Mouse (Mus musculus): ENCODE data around the gene Mavs.
A peak's percentile ranks its signal among the peaks of the same experiment; 100 is the strongest.

The Mavs gene

DNA sequence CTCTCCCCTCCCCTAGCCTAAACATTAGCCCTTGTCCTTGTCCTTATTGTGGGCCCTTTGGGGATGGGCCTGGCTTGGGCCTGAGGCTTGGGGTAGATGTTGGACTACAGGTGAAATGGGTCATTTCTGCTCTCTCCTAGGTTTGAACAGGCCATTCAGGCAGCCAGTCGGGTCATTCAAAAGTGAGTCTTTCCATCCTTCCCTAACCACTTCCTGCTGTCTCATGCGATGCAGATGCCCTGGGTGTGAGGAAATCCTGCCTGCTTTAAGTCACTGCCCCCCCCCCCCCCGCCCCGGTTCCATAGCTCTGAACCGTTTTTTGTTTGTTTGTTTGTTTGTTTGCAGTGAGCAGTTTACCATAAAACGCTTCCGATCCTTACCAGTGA lies 42.9 kb upstream of the Mavs start:
- peaks cover 52% of the 10 kb centered on the region for H3K4me1 ChIP-seq (replicated peaks; ENCODE audit: low read depth, low read length)
- no peak for TF ChIP-seq POU5F1 (IDR thresholded peaks at IDR 0.05; ENCODE audit: borderline replicate concordance, low read length)
- TF ChIP-seq CTCF (conservative IDR thresholded peaks at IDR 0.05; ENCODE audit: low read length): no peak
- TF ChIP-seq NANOG (IDR thresholded peaks at IDR 0.05; ENCODE audit: borderline replicate concordance, low read length): no peak
- H3K27me3 ChIP-seq (ENCODE audit: insufficient read depth, low read length): peaks cover 11% of the 10 kb centered on the region
- H3K9me3 ChIP-seq (ENCODE audit: low read length): no peaks in the 10 kb centered on the region
- peaks cover 58% of the 10 kb centered on the region for H3K36me3 ChIP-seq (ENCODE audit: insufficient read depth, low read length)
- H3K4me3 ChIP-seq (replicated peaks; ENCODE audit: low read length): 0 out of 2 replicates have a peak overlapping the region, but pooled peaks have one; percentile 43

GRCm38 (mm10) chr2:131196606-131197316 lies 37.1 kb upstream of the Mavs start:
- peaks cover 59% of the 10 kb centered on the region for H3K36me3 ChIP-seq (ENCODE audit: insufficient read depth, low read length)
- no peaks in the 10 kb centered on the region for H3K27me3 ChIP-seq (ENCODE audit: insufficient read depth, low read length)
- H3K4me1 ChIP-seq (replicated peaks; ENCODE audit: low read depth, low read length): peaks cover 41% of the 10 kb centered on the region
- H3K4me3 ChIP-seq (replicated peaks; ENCODE audit: low read length): no peak overlapping the region
- H3K9me3 ChIP-seq (ENCODE audit: low read length): peaks cover 7% of the 10 kb centered on the region; the same call in 1 of the 2 replicates
- TF ChIP-seq POU5F1 (IDR thresholded peaks at IDR 0.05; ENCODE audit: borderline replicate concordance, low read length): no peak
- no peak for TF ChIP-seq CTCF (conservative IDR thresholded peaks at IDR 0.05; ENCODE audit: low read length)
- TF ChIP-seq NANOG (IDR thresholded peaks at IDR 0.05; ENCODE audit: borderline replicate concordance, low read length): no peak

DNA sequence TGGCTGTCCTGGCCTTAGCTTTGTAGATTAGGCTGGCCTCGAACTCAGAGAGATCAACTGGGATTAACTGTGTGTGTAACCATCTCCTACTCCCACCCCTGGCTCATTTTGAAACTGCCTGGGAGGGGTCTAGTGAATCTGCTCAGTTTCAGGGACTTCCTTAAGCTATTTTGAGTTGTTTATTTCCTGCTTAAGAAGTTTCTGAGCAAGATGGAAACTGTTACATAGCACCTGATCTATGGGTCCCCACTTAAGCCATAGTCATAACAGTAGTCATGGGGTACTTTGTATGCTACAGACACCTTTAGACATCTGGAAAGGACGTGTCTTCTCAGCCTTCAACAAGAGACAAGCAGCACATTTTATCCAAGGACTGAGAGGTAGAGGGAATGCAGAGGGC lies 33.2 kb upstream of the Mavs start:
- peaks cover 6% of the 10 kb centered on the region; the same call in 1 of the 2 replicates for H3K27me3 ChIP-seq (ENCODE audit: insufficient read depth, low read length)
- no peak for TF ChIP-seq POU5F1 (IDR thresholded peaks at IDR 0.05; ENCODE audit: borderline replicate concordance, low read length)
- TF ChIP-seq NANOG (IDR thresholded peaks at IDR 0.05; ENCODE audit: borderline replicate concordance, low read length): no peak

GRCm38 (mm10) chr2:131201262-131201661 lies 32.6 kb upstream of the Mavs start:
- Histone ChIP-seq H3K4me1 (replicated peaks; ENCODE audit: low read depth, low read length) (peaks cover 51% of the 10 kb centered on the region), H3K27me3 (ENCODE audit: insufficient read depth, low read length) (peaks cover 11% of the 10 kb centered on the region; the same call in 1 of the 2 replicates)
- TF ChIP-seq CTCF (conservative IDR thresholded peaks at IDR 0.05; ENCODE audit: low read length): no peak
- TF ChIP-seq NANOG (IDR thresholded peaks at IDR 0.05; ENCODE audit: borderline replicate concordance, low read length): no peak
- no peak for TF ChIP-seq POU5F1 (IDR thresholded peaks at IDR 0.05; ENCODE audit: borderline replicate concordance, low read length)

More for the DNA sequence above, 33.2 kb upstream of the Mavs start:
- peaks cover 7% of the 10 kb centered on the region; the same call in 1 of the 2 replicates for H3K9me3 ChIP-seq (ENCODE audit: low read length)
- H3K4me1 ChIP-seq (replicated peaks; ENCODE audit: low read depth, low read length): peaks cover 51% of the 10 kb centered on the region
- H3K4me3 ChIP-seq (replicated peaks; ENCODE audit: low read length): no peak overlapping the region
- H3K36me3 ChIP-seq (ENCODE audit: insufficient read depth, low read length): peaks cover 30% of the 10 kb centered on the region

DNA sequence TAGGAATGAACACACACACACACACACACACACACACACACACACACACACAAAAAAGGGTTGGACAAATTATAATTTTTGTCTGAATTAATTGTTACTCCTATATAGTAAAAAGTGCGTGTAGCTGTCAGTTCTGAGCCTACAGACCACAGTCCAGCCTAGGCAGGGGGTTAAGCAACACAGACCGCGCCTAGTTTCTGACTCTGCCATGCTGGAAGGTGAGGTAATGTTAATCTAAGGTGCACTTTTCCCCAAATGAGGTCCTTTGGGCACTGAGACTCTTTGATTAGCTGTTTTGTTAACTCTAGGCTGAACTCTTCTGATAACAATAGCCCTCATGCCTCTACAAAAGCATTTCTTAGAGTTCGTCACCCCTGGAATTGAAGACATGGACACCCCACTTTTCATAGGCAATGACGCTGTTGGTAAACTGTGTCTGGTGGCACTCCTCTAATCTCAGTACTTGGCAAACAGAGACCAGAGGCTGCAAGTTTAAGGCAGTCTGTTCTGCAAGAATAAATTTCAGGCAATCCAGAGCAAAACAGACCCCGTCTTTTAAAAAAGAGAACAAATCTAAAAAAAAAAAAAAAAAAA lies 29.9 kb upstream of the Mavs start:
- Histone ChIP-seq H3K27me3 (ENCODE audit: insufficient read depth, low read length) (peaks cover 14% of the 10 kb centered on the region; the same call in 1 of the 2 replicates), H3K4me3 (replicated peaks; ENCODE audit: low read length) (no peak overlapping the region), H3K36me3 (ENCODE audit: insufficient read depth, low read length) (peaks cover 13% of the 10 kb centered on the region; the same call in 1 of the 2 replicates), H3K4me1 (replicated peaks; ENCODE audit: low read depth, low read length) (peaks cover 30% of the 10 kb centered on the region), H3K9me3 (ENCODE audit: low read length) (peaks cover 7% of the 10 kb centered on the region; the same call in 1 of the 2 replicates)
- TF ChIP-seq NANOG (IDR thresholded peaks at IDR 0.05; ENCODE audit: borderline replicate concordance, low read length) (no peak), POU5F1 (IDR thresholded peaks at IDR 0.05; ENCODE audit: borderline replicate concordance, low read length) (no peak), CTCF (conservative IDR thresholded peaks at IDR 0.05; ENCODE audit: low read length) (no peak)

More at GRCm38 (mm10) chr2:131201262-131201661, 32.6 kb upstream of the Mavs start:
- peaks cover 7% of the 10 kb centered on the region; the same call in 1 of the 2 replicates for H3K9me3 ChIP-seq (ENCODE audit: low read length)
- peaks cover 30% of the 10 kb centered on the region for H3K36me3 ChIP-seq (ENCODE audit: insufficient read depth, low read length)
- no peak overlapping the region for H3K4me3 ChIP-seq (replicated peaks; ENCODE audit: low read length)

GRCm38 (mm10) chr2:131204410-131204981 lies 29.4 kb upstream of the Mavs start:
- Histone ChIP-seq H3K9me3 (ENCODE audit: low read length) (peaks cover 7% of the 10 kb centered on the region; the same call in 1 of the 2 replicates), H3K4me1 (replicated peaks; ENCODE audit: low read depth, low read length) (peaks cover 30% of the 10 kb centered on the region), H3K27me3 (ENCODE audit: insufficient read depth, low read length) (peaks cover 14% of the 10 kb centered on the region; the same call in 1 of the 2 replicates), H3K36me3 (ENCODE audit: insufficient read depth, low read length) (peaks cover 13% of the 10 kb centered on the region; the same call in 1 of the 2 replicates), H3K4me3 (replicated peaks; ENCODE audit: low read length) (0 out of 2 replicates have a peak overlapping the region, but pooled peaks have one; percentile 23)
- no peak for TF ChIP-seq POU5F1 (IDR thresholded peaks at IDR 0.05; ENCODE audit: borderline replicate concordance, low read length)
- no peak for TF ChIP-seq CTCF (conservative IDR thresholded peaks at IDR 0.05; ENCODE audit: low read length)
- TF ChIP-seq NANOG (IDR thresholded peaks at IDR 0.05; ENCODE audit: borderline replicate concordance, low read length): no peak

DNA sequence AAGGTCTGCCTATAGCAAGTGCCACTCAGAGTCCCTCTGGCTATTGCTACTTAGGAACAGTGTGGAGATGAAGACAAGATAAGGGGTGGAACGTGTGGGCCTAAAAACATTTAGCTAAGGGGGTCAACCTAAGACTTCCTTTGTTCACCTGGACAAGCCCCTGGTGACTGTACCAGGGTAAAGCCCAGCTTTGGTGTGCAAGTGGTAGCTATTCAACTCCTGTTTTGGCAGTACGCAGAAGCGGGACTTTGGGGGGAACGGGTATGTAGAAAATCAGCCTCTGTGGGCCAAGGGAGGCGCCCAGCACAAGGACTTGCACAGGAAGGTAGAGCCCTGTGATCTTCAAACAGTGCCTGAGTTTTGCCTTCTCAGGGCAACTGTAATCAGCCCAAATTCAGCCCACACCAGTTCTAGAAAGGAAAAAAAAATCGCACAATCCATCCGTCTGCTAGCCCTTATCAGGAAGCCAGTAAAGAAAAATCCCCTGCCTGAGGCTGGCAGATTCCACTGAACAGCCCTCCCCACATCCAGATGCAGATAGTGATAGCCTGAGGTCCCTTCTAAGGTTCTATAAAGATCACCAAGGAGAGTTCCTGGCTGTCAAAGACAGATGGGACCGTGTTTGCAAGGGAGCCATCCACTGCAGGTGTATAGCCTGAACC lies 28.2 kb upstream of the Mavs start:
- TF ChIP-seq NANOG (IDR thresholded peaks at IDR 0.05; ENCODE audit: borderline replicate concordance, low read length) (no peak), CTCF (conservative IDR thresholded peaks at IDR 0.05; ENCODE audit: low read length) (no peak), POU5F1 (IDR thresholded peaks at IDR 0.05; ENCODE audit: borderline replicate concordance, low read length) (no peak)
- Histone ChIP-seq H3K36me3 (ENCODE audit: insufficient read depth, low read length) (peaks cover 8% of the 10 kb centered on the region; the same call in 1 of the 2 replicates), H3K4me3 (replicated peaks; ENCODE audit: low read length) (no peak overlapping the region), H3K27me3 (ENCODE audit: insufficient read depth, low read length) (peaks cover 14% of the 10 kb centered on the region; the same call in 1 of the 2 replicates), H3K4me1 (replicated peaks; ENCODE audit: low read depth, low read length) (peaks cover 35% of the 10 kb centered on the region), H3K9me3 (ENCODE audit: low read length) (peaks cover 5% of the 10 kb centered on the region; the same call in 1 of the 2 replicates)
